Mouse (Mus musculus) neutrophil, adult 5-6 weeks (primary cell): ENCODE measurements at regions not wholly inside any gene's neighbourhood (a gene's known extent, or its start where the extent isn't known, plus 50 kb on each side); places are given as distances from the start of the nearest gene placed in this dataset.

Experiments used
- ATAC-seq: fragments of 151-379, 151-347 bp; 2 replicates; pipeline ENCODE4 v1.8.0; 2017; ENCODE audit warnings: mild to moderate bottlenecking, moderate TSS enrichment; ENCODE audit not compliant: insufficient number of reproducible peaks, poor library complexity, low FRiP score, severe bottlenecking; ENCODE audit errors: extremely low read depth

GRCm38 (mm10) chr10:111834280-111834679 lies 138.2 kb upstream of the Krr1 start:
- ATAC-seq, result no peak

DNA sequence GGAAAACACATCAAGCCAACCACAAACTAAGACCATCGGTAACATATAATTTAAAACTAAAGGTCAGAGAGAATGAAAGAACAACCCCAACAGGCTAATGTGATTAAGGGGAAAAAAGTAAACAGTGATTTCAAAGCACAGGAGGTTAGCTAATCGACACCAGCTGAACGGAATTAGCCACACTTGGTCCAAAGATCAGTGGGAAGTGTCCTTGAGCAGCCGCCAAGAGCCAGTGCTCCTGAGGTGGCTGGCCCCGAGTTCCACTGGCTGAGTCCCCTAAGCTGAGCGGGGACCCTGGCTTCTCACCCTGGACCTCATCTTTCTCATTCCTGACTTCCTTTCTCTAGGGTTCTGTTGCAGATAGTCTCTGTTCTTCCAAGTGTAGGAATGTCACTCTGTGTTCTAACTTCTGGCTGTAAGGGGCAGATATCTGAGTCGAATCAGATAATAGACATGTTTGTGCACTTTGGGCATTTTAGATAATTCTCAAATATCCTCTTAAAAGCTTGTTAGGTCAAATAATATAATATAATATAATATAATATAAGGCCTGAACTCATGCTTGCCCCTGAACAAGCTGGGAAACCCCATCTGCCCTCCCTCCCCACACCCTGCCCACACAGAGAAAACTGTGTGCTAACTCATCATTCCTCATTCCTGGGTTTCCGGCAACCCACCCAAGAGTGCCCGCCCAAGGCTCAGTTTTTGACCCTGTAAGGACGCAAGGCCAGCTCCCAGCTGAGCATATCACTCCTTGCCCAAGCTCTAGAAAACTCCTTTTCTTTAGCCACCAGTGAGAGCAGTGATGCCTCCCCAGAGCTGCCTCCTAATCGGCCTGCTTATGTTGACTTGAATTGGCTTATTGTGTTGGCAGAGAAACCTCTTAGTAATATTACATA lies 137.3 kb upstream of the Krr1 start:
- ATAC-seq, result no peak

- ATAC-seq, result no peak
Observed at GRCm38 (mm10) chr10:111836191-111836590, 136.3 kb upstream of the Krr1 start.

- ATAC-seq, result no peak
Observed at GRCm38 (mm10) chr10:111836802-111837201, 135.7 kb upstream of the Krr1 start.

GRCm38 (mm10) chr10:111842321-111842775 lies 130.1 kb upstream of the Krr1 start:
- ATAC-seq, result no peak

DNA sequence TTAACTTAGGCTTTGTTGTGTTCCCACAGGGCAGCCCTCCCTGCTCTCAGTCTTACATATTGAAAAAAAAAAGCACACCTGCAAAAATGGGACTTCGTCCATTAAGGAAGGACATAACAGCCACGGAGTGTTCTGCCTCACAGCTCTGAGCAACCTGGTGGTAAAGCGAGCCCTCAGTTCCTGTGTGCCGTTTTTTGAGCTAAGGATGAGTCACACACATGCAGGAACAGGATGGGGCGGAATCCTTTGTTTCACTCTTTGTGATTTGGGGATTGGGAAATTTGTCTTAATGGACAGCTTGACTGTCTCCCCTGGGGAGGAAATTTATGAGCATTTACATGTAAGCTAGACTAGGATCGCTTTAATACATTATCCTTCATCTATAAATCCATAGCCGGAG lies 129.6 kb upstream of the Krr1 start:
- ATAC-seq, result no peak

- no peak for ATAC-seq
Observed at GRCm38 (mm10) chr10:111843301-111843700, 129.2 kb upstream of the Krr1 start.

GRCm38 (mm10) chr10:111844144-111844543 lies 128.3 kb upstream of the Krr1 start:
- no peak for ATAC-seq

GRCm38 (mm10) chr10:111845946-111846345 lies 126.5 kb upstream of the Krr1 start:
- no peak for ATAC-seq

GRCm38 (mm10) chr10:111854254-111854653 lies 118.2 kb upstream of the Krr1 start:
- no peak for ATAC-seq

DNA sequence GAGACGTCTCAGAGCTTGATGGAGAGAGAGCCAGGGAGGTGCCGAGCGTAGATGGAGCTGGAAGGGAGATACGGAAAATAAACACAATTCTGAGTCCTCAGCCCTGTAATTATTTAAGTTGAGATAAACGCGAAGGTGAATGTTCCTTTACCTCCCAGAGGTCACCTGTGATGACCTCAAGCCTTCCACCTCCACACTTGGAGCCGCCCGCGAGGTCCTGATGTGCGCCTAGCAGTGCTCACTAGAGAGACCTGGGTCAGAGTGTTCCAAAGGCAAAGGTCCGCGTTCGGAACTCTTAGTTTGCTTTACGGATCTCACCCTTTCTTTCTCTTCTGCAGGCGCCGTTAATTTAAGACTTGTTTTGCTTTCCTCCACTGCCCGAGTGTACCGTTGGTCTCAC lies 117.0 kb upstream of the Krr1 start:
- no peak for ATAC-seq

- ATAC-seq, result no peak
Observed at GRCm38 (mm10) chr10:111858403-111858802, 114.1 kb upstream of the Krr1 start.

- ATAC-seq, result no peak
Observed at GRCm38 (mm10) chr10:111865286-111865830, 107.1 kb upstream of the Krr1 start.

DNA sequence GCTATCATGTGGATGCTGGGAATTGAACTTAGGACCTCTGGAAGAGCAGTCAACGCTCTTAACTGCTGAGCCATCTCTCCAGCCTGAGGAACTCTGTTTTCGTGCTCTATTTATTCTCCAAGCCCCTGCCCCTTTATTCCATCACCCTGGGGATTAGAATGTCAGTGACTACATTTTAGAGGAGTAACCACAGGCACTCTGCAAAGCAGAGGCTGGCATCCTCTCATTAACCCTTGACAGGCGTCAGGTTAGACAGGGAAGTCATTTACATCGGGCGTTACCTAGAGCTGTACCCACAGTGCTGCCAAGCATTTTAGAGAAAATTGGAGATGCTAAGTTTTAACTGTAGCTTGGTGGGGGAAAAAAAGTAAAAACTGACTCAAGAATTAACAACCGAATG lies 105.4 kb upstream of the Krr1 start:
- ATAC-seq, result no peak

GRCm38 (mm10) chr10:111867538-111867937 lies 104.9 kb upstream of the Krr1 start:
- no peak for ATAC-seq

GRCm38 (mm10) chr10:111880354-111880753 lies 92.1 kb upstream of the Krr1 start:
- ATAC-seq, result no peak

GRCm38 (mm10) chr10:111881339-111882211 lies 90.9 kb upstream of the Krr1 start:
- no peak for ATAC-seq

DNA sequence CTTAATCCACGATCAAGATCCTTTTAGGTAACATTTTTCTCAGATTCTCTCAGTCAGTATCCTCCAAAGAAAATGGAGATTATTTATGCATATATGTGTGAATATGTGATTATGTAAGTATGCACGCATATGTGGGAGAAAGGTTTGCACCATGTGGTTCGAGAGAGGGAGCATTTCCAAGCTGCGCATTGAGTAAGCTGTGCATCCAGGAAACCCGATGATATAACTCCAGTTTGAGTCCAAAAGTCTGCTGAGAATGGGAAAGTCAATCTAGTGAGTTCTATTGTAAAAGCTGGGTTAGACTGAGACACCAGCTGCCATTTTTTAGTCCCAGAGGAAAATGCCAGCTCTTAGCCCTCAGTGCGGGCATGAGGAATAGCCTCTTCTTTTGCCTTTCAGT lies 89.9 kb upstream of the Krr1 start:
- ATAC-seq, result no peak

DNA sequence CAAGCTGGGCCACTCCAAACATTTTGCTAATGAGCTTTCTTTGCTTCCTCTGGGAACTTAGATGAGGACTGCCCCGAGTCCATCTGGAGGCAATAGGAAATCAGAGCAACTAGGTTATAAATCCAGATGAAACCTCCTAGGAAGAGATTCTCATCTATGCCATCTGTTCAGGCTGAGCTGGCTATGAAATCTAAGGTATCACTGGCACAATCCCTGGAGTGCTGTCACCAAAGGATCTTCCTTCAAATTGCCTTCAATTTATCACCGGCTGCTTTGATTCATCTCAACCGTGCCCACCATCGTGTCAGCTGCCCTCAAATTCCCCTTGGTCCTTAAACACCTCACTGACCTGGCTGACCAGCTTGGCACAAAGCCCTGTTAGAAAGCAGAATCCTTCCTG lies 87.8 kb upstream of the Krr1 start:
- ATAC-seq, result no peak

GRCm38 (mm10) chr10:111889111-111889510 lies 83.4 kb upstream of the Krr1 start:
- no peak for ATAC-seq
